Mouse (Mus musculus) midbrain, embryonic 14.5 days (tissue): Measurements from ENCODE around the gene Slco1c1. TPM values are rescaled to one million over a fixed set of nuclear protein-coding genes. Genes with fewer than 3 reads are reported as not detected.

Source experiments
- ATAC-seq: fragments of 200-750 bp; cut with Nextera tagmentation; 2 replicates; pipeline ENCODE4 v1.8.0; 2017; ENCODE audit warnings: moderate number of reproducible peaks, moderate library complexity; ENCODE audit not compliant: low FRiP score, low TSS enrichment
- DNase-seq: peaks from one replicate; pipeline ENCODE4 v3.0.0-alpha.2; 2015
- H3K27ac ChIP-seq: fragments of 300-500 bp; sonication (generic); replicated peaks from 2 replicates; pipeline ENCODE4 v1.5.1; 2014; ENCODE audit warnings: mild to moderate bottlenecking, low read depth, low read length, moderate library complexity
- H3K27me3 ChIP-seq: fragments of 300-500 bp; sonication (generic); 2 replicates; pipeline ENCODE4 v1.6.1; 2014; ENCODE audit warnings: low read length, control low read depth, mixed read lengths; ENCODE audit not compliant: control insufficient read depth, insufficient read depth
- H3K36me3 ChIP-seq: fragments of 300-500 bp; sonication (generic); 2 replicates; pipeline ENCODE4 v1.6.1; 2014; ENCODE audit warnings: low read length, control low read depth; ENCODE audit not compliant: control insufficient read depth, insufficient read depth
- H3K4me1 ChIP-seq: fragments of 300-500 bp; sonication (generic); 2 replicates; pipeline ENCODE4 v1.6.1; 2014; ENCODE audit warnings: mild to moderate bottlenecking, antibody characterized with exemption, low read length, control low read depth; ENCODE audit not compliant: control insufficient read depth, insufficient read depth
- H3K4me2 ChIP-seq: fragments of 300-500 bp; sonication (generic); 2 replicates; pipeline ENCODE4 v1.6.1; 2014; ENCODE audit warnings: mild to moderate bottlenecking, low read length, moderate library complexity
- H3K4me3 ChIP-seq: fragments of 300-500 bp; sonication (generic); replicated peaks from 2 replicates; pipeline ENCODE4 v1.5.1; 2014; ENCODE audit warnings: low read depth, low read length
- H3K9ac ChIP-seq: fragments of 300-500 bp; sonication (generic); replicated peaks from 2 replicates; pipeline ENCODE4 v1.6.1; 2014; ENCODE audit warnings: mild to moderate bottlenecking, low read length, moderate library complexity
- H3K9me3 ChIP-seq: fragments of 300-500 bp; sonication (generic); 2 replicates; pipeline ENCODE4 v1.6.1; 2016; ENCODE audit warnings: low read length, control low read depth, mixed read lengths; ENCODE audit not compliant: control insufficient read depth
- WGBS: fragments of 180-500 bp; shearing (Covaris S2); extraction: QIAGEN DNeasy Blood & Tissue Kit; methylation state at CpG from one replicate; pipeline ENCODE4 v1.1.7; 2014; 5-methylcytosine and 5-hydroxymethylcytosine counted together
- polyA plus RNA-seq: library from polyadenylated mRNA; unstranded; fragments of >200 nt; fragmentation: Nextera tagmentation; extraction: Ambion mirVana; gene quantifications from 2 replicates; pipeline ENCODE4 v1.2.1, GENCODE M21; 2014

Gene Slco1c1
- polyA plus RNA-seq: 10.5 and 12.3 TPM in 2 replicates

DNA sequence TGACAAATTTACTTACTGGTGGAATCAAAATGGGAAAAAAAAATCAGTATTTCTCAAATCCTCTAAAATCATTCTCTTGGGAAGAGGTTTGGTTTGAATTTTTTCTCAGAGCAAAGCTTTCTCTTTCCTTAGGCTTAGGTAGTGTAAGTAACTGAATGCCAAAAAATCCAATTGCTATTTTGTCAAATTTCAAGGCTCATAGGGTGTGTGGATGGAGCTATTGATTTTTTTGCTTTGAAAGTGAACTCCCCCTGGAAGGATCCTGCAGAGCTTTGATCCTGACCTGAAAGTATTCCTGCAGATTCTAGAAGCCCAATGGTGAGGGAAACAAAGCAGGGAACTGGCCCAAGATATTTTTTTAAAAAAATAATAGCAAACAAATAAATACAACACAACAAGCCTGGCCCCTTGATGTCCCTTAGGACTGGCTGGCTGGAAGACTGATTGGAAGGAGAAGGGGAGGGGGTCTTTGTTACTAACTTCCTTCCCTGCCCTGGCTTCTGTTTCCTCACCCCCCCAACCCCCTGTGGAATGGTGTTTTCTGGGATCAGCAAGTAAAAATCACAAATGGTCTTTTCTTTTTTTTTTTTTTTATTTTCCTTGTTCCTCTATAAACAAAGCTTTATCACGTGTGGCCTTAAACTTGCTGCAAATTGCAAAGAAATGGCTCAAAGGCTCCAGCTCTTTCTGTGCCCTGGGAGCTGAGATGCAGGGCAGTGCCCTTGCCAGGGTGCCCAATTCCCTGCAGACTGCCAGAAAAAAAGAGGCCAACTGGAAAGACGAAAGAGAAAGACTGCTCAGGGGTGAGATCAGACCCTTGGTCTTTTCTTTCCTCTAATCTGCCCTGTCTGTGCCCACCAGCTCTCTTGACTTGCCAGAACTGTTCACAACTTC lies at the start of gene Slco1c1:
Slco1c1 (plus strand) TSS at position 622 of the 894 bp plus-strand sequence.
- 52% methylated on average over 2 of the region's 2 CpGs for WGBS
- H3K4me1 ChIP-seq: no peaks in the 10 kb centered on the region
- H3K4me2 ChIP-seq: no peak within 1 kb of the TSS
- H3K4me3 ChIP-seq: no peak within 1 kb of the TSS
- no peaks in the 10 kb centered on the region for H3K36me3 ChIP-seq
- no peaks in the 10 kb centered on the region for H3K9me3 ChIP-seq
- H3K9ac ChIP-seq: no peak within 1 kb of the TSS
- H3K27ac ChIP-seq: 0 out of 2 replicates have a peak within 1 kb of the TSS, but pooled peaks have one; percentile 26
- no peaks in the 10 kb centered on the region for H3K27me3 ChIP-seq
- no peak for ATAC-seq
- DNase-seq: peak; percentile 18

- Histone ChIP-seq H3K4me1 (no peaks in the 10 kb centered on the region), H3K9ac (no peak overlapping the region), H3K9me3 (no peaks in the 10 kb centered on the region), H3K27ac (no peak overlapping the region), H3K27me3 (no peaks in the 10 kb centered on the region), H3K4me2 (no peak overlapping the region), H3K36me3 (no peaks in the 10 kb centered on the region), H3K4me3 (no peak overlapping the region)
- 61% methylated on average over 3 of the region's 3 CpGs for WGBS
- DNase-seq: no peak
- ATAC-seq: no peak
Observed at GRCm38 (mm10) chr6:141474696-141475095, 49.5 kb upstream of the Slco1c1 start.

- Histone ChIP-seq H3K27ac (no peak overlapping the region), H3K9me3 (no peaks in the 10 kb centered on the region), H3K4me1 (no peaks in the 10 kb centered on the region), H3K27me3 (no peaks in the 10 kb centered on the region), H3K36me3 (no peaks in the 10 kb centered on the region), H3K4me3 (no peak overlapping the region), H3K9ac (no peak overlapping the region), H3K4me2 (no peak overlapping the region)
- ATAC-seq: peak; percentile 67; the same call in 1 of the 2 replicates
- peak; percentile 76 for DNase-seq
- WGBS: 63% methylated on average over 10 of the region's 10 CpGs
Observed at GRCm38 (mm10) chr6:141485302-141486021, 38.7 kb upstream of the Slco1c1 start.

DNA sequence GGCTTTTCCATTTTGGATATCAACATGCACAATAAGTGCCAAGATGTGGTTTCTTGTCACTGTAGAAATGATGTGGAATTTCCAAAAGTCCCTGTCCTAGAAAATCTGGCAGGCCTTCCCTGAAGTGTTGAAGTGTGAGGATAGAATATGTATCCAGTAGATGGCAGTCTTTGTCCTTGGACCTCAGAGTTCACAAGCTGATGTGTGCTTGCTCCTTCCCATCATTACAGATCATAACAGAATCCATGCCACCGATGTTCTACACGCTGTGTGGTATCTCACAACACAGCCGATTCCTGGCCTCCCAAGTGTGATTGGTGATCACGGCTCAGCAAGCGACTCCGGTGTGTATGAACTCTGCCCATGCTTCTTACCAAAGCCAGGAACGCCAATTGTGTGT lies 36.9 kb upstream of the Slco1c1 start:
- no peaks in the 10 kb centered on the region for H3K36me3 ChIP-seq
- no peak; the same call in 1 of the 2 replicates for ATAC-seq
- no peak overlapping the region for H3K4me2 ChIP-seq

GRCm38 (mm10) chr6:141488619-141489018 lies 35.5 kb upstream of the Slco1c1 start:
- DNase-seq: peak; percentile 81
- Histone ChIP-seq H3K27me3 (no peaks in the 10 kb centered on the region), H3K4me3 (no peak overlapping the region), H3K9ac (no peak overlapping the region), H3K9me3 (no peaks in the 10 kb centered on the region), H3K4me1 (no peaks in the 10 kb centered on the region), H3K27ac (no peak overlapping the region), H3K36me3 (no peaks in the 10 kb centered on the region), H3K4me2 (no peak overlapping the region)
- WGBS: 16% methylated on average over 11 of the region's 11 CpGs
- no peak for ATAC-seq

More for the DNA sequence above, 36.9 kb upstream of the Slco1c1 start:
- 65% methylated on average over 7 of the region's 7 CpGs for WGBS
- no peak overlapping the region for H3K9ac ChIP-seq
- no peaks in the 10 kb centered on the region for H3K9me3 ChIP-seq
- H3K4me1 ChIP-seq: no peaks in the 10 kb centered on the region
- no peak overlapping the region for H3K27ac ChIP-seq
- H3K4me3 ChIP-seq: no peak overlapping the region
- no peaks in the 10 kb centered on the region for H3K27me3 ChIP-seq
- peak; percentile 78 for DNase-seq

- no peaks in the 10 kb centered on the region for H3K27me3 ChIP-seq
- DNase-seq: no peak
- no peaks in the 10 kb centered on the region for H3K36me3 ChIP-seq
- ATAC-seq: no peak
- no peak overlapping the region for H3K27ac ChIP-seq
- no peak overlapping the region for H3K4me2 ChIP-seq
- 50% methylated on average over 4 of the region's 4 CpGs for WGBS
- H3K4me3 ChIP-seq: no peak overlapping the region
- H3K9me3 ChIP-seq: no peaks in the 10 kb centered on the region
- H3K9ac ChIP-seq: no peak overlapping the region
- H3K4me1 ChIP-seq: peaks cover 14% of the 10 kb centered on the region; the same call in 1 of the 2 replicates
Observed at GRCm38 (mm10) chr6:141494909-141495308, 29.3 kb upstream of the Slco1c1 start.

- Histone ChIP-seq H3K9ac (no peak overlapping the region), H3K36me3 (no peaks in the 10 kb centered on the region), H3K4me3 (no peak overlapping the region), H3K4me1 (peaks cover 14% of the 10 kb centered on the region; the same call in 1 of the 2 replicates), H3K9me3 (no peaks in the 10 kb centered on the region), H3K27ac (no peak overlapping the region), H3K27me3 (no peaks in the 10 kb centered on the region), H3K4me2 (0 out of 2 replicates have a peak overlapping the region, but pooled peaks have one; percentile 1)
- DNase-seq (peak; percentile 77), ATAC-seq (peak; percentile 86)
- WGBS: 4% methylated on average over 13 of the region's 13 CpGs
Observed at GRCm38 (mm10) chr6:141495634-141496418, 28.3 kb upstream of the Slco1c1 start.

DNA sequence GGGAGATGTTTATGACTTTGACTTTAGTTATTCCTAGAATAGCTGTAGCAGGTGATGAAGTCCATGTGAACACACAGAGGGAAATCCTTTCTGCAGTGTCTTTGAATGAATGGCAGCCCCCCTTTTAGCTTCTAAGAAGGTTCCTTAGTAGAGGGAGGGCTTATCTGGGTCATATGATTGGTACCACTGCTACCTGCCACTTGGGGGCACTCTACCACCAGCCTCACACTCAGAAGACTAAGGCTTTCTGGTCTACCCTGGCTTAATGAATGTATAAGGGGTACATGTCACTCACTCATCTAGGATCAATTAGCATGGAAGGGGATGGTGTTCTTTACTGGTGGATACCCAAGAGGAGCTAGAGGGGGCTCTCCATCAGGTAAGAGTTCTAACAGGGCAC lies 24.7 kb upstream of the Slco1c1 start:
- Histone ChIP-seq H3K36me3 (no peaks in the 10 kb centered on the region), H3K27me3 (no peaks in the 10 kb centered on the region), H3K4me1 (peaks cover 14% of the 10 kb centered on the region; the same call in 1 of the 2 replicates), H3K9ac (no peak overlapping the region), H3K27ac (no peak overlapping the region), H3K4me2 (no peak overlapping the region), H3K4me3 (no peak overlapping the region), H3K9me3 (no peaks in the 10 kb centered on the region)
- no peak for ATAC-seq
- no peak for DNase-seq
